ENCODE assay signal across 7 mouse cellular contexts in the genomic region with DNA sequence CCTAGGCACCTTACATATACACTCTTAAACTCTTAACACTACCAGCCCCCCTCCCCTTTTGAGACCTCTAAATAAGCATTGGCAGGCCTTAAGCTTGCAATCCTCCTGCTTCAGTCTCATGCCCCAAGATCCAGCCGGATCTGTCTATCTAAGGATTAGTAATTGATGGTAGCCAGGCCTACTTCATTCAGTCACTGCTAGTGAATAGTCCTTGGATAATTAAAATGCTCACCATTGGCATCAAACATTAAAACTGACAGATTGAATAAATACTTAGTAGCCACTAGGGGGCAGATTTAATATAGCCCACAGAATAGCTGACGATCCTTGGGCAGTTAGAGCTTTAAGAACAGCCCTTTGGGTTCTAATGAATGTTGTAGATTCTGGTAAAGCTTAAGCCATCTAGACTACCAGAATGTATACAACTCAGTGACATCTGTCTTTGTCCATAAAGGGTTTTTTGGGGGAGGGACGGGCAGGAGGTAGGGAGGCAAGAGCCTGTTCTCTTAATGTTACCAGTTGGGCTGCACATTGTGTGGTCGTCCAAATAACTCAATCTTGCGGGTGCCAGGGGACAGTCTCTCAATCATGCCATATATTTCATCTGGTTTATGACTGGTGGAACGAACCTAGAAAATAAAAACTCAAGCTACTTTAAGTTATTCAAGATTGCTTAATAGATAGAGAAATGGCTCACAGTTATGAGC. TPM values are rescaled to one million over a fixed set of nuclear protein-coding genes. Genes with fewer than 3 reads are reported as not detected.
DNase-seq lines count a peak whose midpoint lies in the region; ATAC-seq and TF ChIP-seq lines count a peak whose summit lies in the region.

No protein-coding gene starts in this region.

- no peaks in the 10 kb centered on the region for H3K27me3 ChIP-seq in lung, embryonic 16.5 days (ENCODE audit: control insufficient read depth, insufficient read depth, low read depth, low read length)
- no peaks in the 10 kb centered on the region for H3K27me3 ChIP-seq in intestine, postnatal 0 days (replicated peaks; ENCODE audit: control insufficient read depth, insufficient read depth, low read length)
- no peaks in the 10 kb centered on the region for H3K27me3 ChIP-seq in stomach, embryonic 16.5 days (ENCODE audit: control insufficient read depth, insufficient read depth, low read length)

- no peak for DNase-seq in lung, postnatal 10 days
- no peak for DNase-seq in left cerebral cortex, postnatal 4 days
- DNase-seq in kidney, postnatal 10 days, result no peak

- H3K4me3 ChIP-seq in lung, embryonic 16.5 days (ENCODE audit: low read length), result no peak overlapping the region
- no peak overlapping the region for H3K4me3 ChIP-seq in intestine, postnatal 0 days (ENCODE audit: low read depth, low read length)
- no peak overlapping the region for H3K4me3 ChIP-seq in stomach, embryonic 16.5 days (replicated peaks; ENCODE audit: low read length)

- no peaks in the 10 kb centered on the region for H3K4me1 ChIP-seq in lung, embryonic 16.5 days (replicated peaks; ENCODE audit: control insufficient read depth, insufficient read depth, low read length)
- no peaks in the 10 kb centered on the region for H3K4me1 ChIP-seq in intestine, postnatal 0 days (replicated peaks; ENCODE audit: control insufficient read depth, insufficient read depth, low read length)
- H3K4me1 ChIP-seq in stomach, embryonic 16.5 days (ENCODE audit: control insufficient read depth, insufficient read depth, low read length), result no peaks in the 10 kb centered on the region

- TF ChIP-seq CTCF in intestine, postnatal 0 days (IDR thresholded peaks at IDR 0.05; ENCODE audit: low read depth), result peak; percentile 73

- 61% methylated on average over 6 of the region's 6 CpGs for WGBS in lung, embryonic 16.5 days
- 68% methylated on average over 6 of the region's 6 CpGs for WGBS in intestine, postnatal 0 days
- WGBS in stomach, embryonic 16.5 days, result 67% methylated on average over 6 of the region's 6 CpGs

- H3K27ac ChIP-seq in lung, embryonic 16.5 days (ENCODE audit: low read length), result no peak overlapping the region
- no peak overlapping the region for H3K27ac ChIP-seq in intestine, postnatal 0 days (ENCODE audit: low read depth, low read length)
- H3K27ac ChIP-seq in stomach, embryonic 16.5 days (ENCODE audit: low read length), result no peak overlapping the region

- no peak overlapping the region for H3K4me2 ChIP-seq in lung, embryonic 16.5 days (ENCODE audit: low read depth, low read length)
- H3K4me2 ChIP-seq in intestine, postnatal 0 days (replicated peaks; ENCODE audit: low read depth), result no peak overlapping the region
- H3K4me2 ChIP-seq in stomach, embryonic 16.5 days (ENCODE audit: low read depth, low read length), result no peak overlapping the region

- ATAC-seq in lung, embryonic 16.5 days (ENCODE audit: low read depth), result peak; percentile 31; the same call in 1 of the 2 replicates
- peak; percentile 79 for ATAC-seq in common myeloid progenitor, adult 5-6 weeks (replicated peaks; ENCODE audit: low read depth, poor library complexity, severe bottlenecking)
- ATAC-seq in intestine, postnatal 0 days, result peak; percentile 28; the same call in 1 of the 2 replicates
- ATAC-seq in stomach, embryonic 16.5 days (ENCODE audit: insufficient read depth, low FRiP score), result peak; percentile 60; the same call in 1 of the 2 replicates

- no peak overlapping the region for H3K9ac ChIP-seq in lung, embryonic 16.5 days (ENCODE audit: low read length)
- no peak overlapping the region for H3K9ac ChIP-seq in intestine, postnatal 0 days (ENCODE audit: low read depth, low read length)
- no peak overlapping the region for H3K9ac ChIP-seq in stomach, embryonic 16.5 days (ENCODE audit: low read length)

- no peaks in the 10 kb centered on the region for H3K9me3 ChIP-seq in lung, embryonic 16.5 days (ENCODE audit: control insufficient read depth, low read length)
- no peaks in the 10 kb centered on the region for H3K9me3 ChIP-seq in intestine, postnatal 0 days (ENCODE audit: control insufficient read depth)
- no peaks in the 10 kb centered on the region for H3K9me3 ChIP-seq in stomach, embryonic 16.5 days (replicated peaks; ENCODE audit: control insufficient read depth, low read length)

- intact Hi-C loops in left cerebral cortex, postnatal 4 days (cut with DNase I), result loop anchor here (5.0 kb wide), 1 partner anchor 42 kb away; no protein-coding TSS in a partner anchor

- H3K36me3 ChIP-seq in lung, embryonic 16.5 days (ENCODE audit: control insufficient read depth, insufficient read depth, low read length), result peaks cover 45% of the 10 kb centered on the region
- H3K36me3 ChIP-seq in intestine, postnatal 0 days (ENCODE audit: control insufficient read depth, insufficient read depth), result peaks cover 80% of the 10 kb centered on the region
- H3K36me3 ChIP-seq in stomach, embryonic 16.5 days (ENCODE audit: control insufficient read depth, insufficient read depth, low read length), result 0 out of 2 replicates have a peak, but pooled peaks cover 12% of the 10 kb centered on the region

RNA-seq across cellular contexts. Expression of gene Mettl3, which starts 9.2 kb away (rescaled TPM):
- polyA plus RNA-seq in lung, embryonic 16.5 days (2015; fragmentation: Nextera tagmentation; extraction: Ambion mirVana), result 42.3 and 46.1 TPM in 2 replicates
- 48.5 and 64.8 TPM in 2 replicates for total RNA-seq in common myeloid progenitor, adult 5-6 weeks (2017)
- polyA plus RNA-seq in intestine, postnatal 0 days (2015; fragmentation: Nextera tagmentation; extraction: Ambion mirVana), result 9.2 and 11.8 TPM in 2 replicates
- polyA plus RNA-seq in stomach, embryonic 16.5 days (2015; fragmentation: Nextera tagmentation; extraction: Ambion mirVana), result 38.8 and 41.8 TPM in 2 replicates
- total RNA-seq in left cerebral cortex, postnatal 4 days (2021), result 10 to 100 TPM; 39.2 to 47.4 TPM

RNA-seq across cellular contexts. Expression of gene Rab2b, which starts 16.4 kb away (rescaled TPM):
- 17.9 and 18.6 TPM in 2 replicates for polyA plus RNA-seq in lung, embryonic 16.5 days (2015; fragmentation: Nextera tagmentation; extraction: Ambion mirVana)
- 9.9 and 11.4 TPM in 2 replicates for total RNA-seq in common myeloid progenitor, adult 5-6 weeks (2017)
- 6.8 and 7.8 TPM in 2 replicates for polyA plus RNA-seq in intestine, postnatal 0 days (2015; fragmentation: Nextera tagmentation; extraction: Ambion mirVana)
- polyA plus RNA-seq in stomach, embryonic 16.5 days (2015; fragmentation: Nextera tagmentation; extraction: Ambion mirVana), result 15.8 and 19.6 TPM in 2 replicates
- 10 to 100 TPM; 38.3 to 40.8 TPM for total RNA-seq in left cerebral cortex, postnatal 4 days (2021)

RNA-seq across cellular contexts. Expression of gene Tox4, which starts 16.8 kb away (rescaled TPM):
- polyA plus RNA-seq in lung, embryonic 16.5 days (2015; fragmentation: Nextera tagmentation; extraction: Ambion mirVana), result 37.7 and 43.4 TPM in 2 replicates
- total RNA-seq in common myeloid progenitor, adult 5-6 weeks (2017), result 42.2 and 42.7 TPM in 2 replicates
- polyA plus RNA-seq in intestine, postnatal 0 days (2015; fragmentation: Nextera tagmentation; extraction: Ambion mirVana), result 20.8 and 21.7 TPM in 2 replicates
- 36.2 and 39.7 TPM in 2 replicates for polyA plus RNA-seq in stomach, embryonic 16.5 days (2015; fragmentation: Nextera tagmentation; extraction: Ambion mirVana)
- total RNA-seq in left cerebral cortex, postnatal 4 days (2021), result 10 to 100 TPM; 48.0 to 56.4 TPM

RNA-seq across cellular contexts. Expression of gene Sall2, which starts 32.9 kb away (rescaled TPM):
- polyA plus RNA-seq in lung, embryonic 16.5 days (2015; fragmentation: Nextera tagmentation; extraction: Ambion mirVana), result 14.0 and 16.7 TPM in 2 replicates
- total RNA-seq in common myeloid progenitor, adult 5-6 weeks (2017), result 2.6 and 3.3 TPM in 2 replicates
- polyA plus RNA-seq in intestine, postnatal 0 days (2015; fragmentation: Nextera tagmentation; extraction: Ambion mirVana), result 2.4 and 2.7 TPM in 2 replicates
- 8.8 and 9.3 TPM in 2 replicates for polyA plus RNA-seq in stomach, embryonic 16.5 days (2015; fragmentation: Nextera tagmentation; extraction: Ambion mirVana)
- total RNA-seq in left cerebral cortex, postnatal 4 days (2021), result 10 to 100 TPM; 45.9 to 48.7 TPM

RNA-seq across cellular contexts. Expression of gene Chd8, which starts 38.1 kb away (rescaled TPM):
- polyA plus RNA-seq in lung, embryonic 16.5 days (2015; fragmentation: Nextera tagmentation; extraction: Ambion mirVana), result 32.6 and 33.8 TPM in 2 replicates
- total RNA-seq in common myeloid progenitor, adult 5-6 weeks (2017), result 78.3 and 103 TPM in 2 replicates
- polyA plus RNA-seq in intestine, postnatal 0 days (2015; fragmentation: Nextera tagmentation; extraction: Ambion mirVana), result 15.7 and 17.4 TPM in 2 replicates
- 27.9 and 31.8 TPM in 2 replicates for polyA plus RNA-seq in stomach, embryonic 16.5 days (2015; fragmentation: Nextera tagmentation; extraction: Ambion mirVana)
- 100 to 1,000 TPM; 142 to 154 TPM for total RNA-seq in left cerebral cortex, postnatal 4 days (2021)

Comparison
In these comparisons a context has a peak if more than half of its experiments do, and no peak if none do; other contexts are left out.
1. ATAC-seq: peak in every context shown above with its lines; median percentile 79 in common myeloid progenitor, adult 5-6 weeks; 60 in stomach, embryonic 16.5 days; 31 in lung, embryonic 16.5 days; 28 in intestine, postnatal 0 days.